Comparison of ENCODE assay signal across 9 mouse cellular contexts in genomic region chr2:167986762-167987161, GRCm38 (mm10). TPM values are rescaled to one million over a fixed set of nuclear protein-coding genes. Genes with fewer than 3 reads are reported as not detected.
DNase-seq lines count a peak whose midpoint lies in the region; ATAC-seq and TF ChIP-seq lines count a peak whose summit lies in the region.
"Had no signal": no experiment of that assay in that cellular context is flagged by ENCODE, and none has a peak within 500 bp of the region (broad histone marks: within the 10 kb centered on the region; RNA-seq: fewer than 3 reads in every experiment).

No protein-coding gene starts in this region.

- no peak for ATAC-seq in kidney, embryonic 15.5 days (replicated peaks; ENCODE audit: low FRiP score)
- ATAC-seq in forebrain, embryonic 12.5 days (ENCODE audit: low FRiP score): no peak

- H3K9me3 ChIP-seq in ES-E14 (ENCODE audit: control insufficient read depth, insufficient read depth, low read depth, low read length): no peaks in the 10 kb centered on the region
- no peaks in the 10 kb centered on the region for H3K9me3 ChIP-seq in kidney, embryonic 15.5 days (replicated peaks)
- H3K9me3 ChIP-seq in forebrain, embryonic 12.5 days: no peaks in the 10 kb centered on the region

- intact Hi-C loops in left cerebral cortex, postnatal 4 days (cut with DNase I): no loop called here
- intact Hi-C loops in left cerebral cortex, postnatal 36 days (cut with DNase I): loop anchor here (5.0 kb wide), 1 partner anchor 111 kb away; no protein-coding TSS in a partner anchor

- H3K4me1 ChIP-seq in ES-E14 (ENCODE audit: control insufficient read depth in 2 of 2, insufficient read depth in 2 of 2, low read length in 2 of 2, poor library complexity in 1 of 2): peaks cover 0 to 8% of the 10 kb centered on the region in 2 experiments; a peak in 1 of 4 replicates
- H3K4me1 ChIP-seq in kidney, embryonic 15.5 days: peaks cover 22% of the 10 kb centered on the region
- H3K4me1 ChIP-seq in forebrain, embryonic 12.5 days: 0 out of 2 replicates have a peak, but pooled peaks cover 3% of the 10 kb centered on the region

- H3K27ac ChIP-seq in ES-E14 (ENCODE audit: insufficient read depth, low read depth, low read length, poor library complexity, severe bottlenecking): no peak overlapping the region
- no peak overlapping the region for H3K27ac ChIP-seq in kidney, embryonic 15.5 days
- no peak overlapping the region for H3K27ac ChIP-seq in forebrain, embryonic 12.5 days

- 0 out of 4 replicates have a peak overlapping the region, but pooled peaks of 1 of the 2 experiments have one; percentile 23 for H3K4me3 ChIP-seq in ES-E14 (ENCODE audit: insufficient read depth in 1 of 2, low read depth in 1 of 2, low read length in 2 of 2, poor library complexity in 1 of 2, severe bottlenecking in 1 of 2)
- no peak overlapping the region for H3K4me3 ChIP-seq in kidney, embryonic 15.5 days (replicated peaks)
- no peak overlapping the region for H3K4me3 ChIP-seq in forebrain, embryonic 12.5 days (replicated peaks)
- H3K4me3 ChIP-seq: myocyte had no signal

- 21% methylated on average over 7 of the region's 7 CpGs for WGBS in kidney, embryonic 15.5 days
- WGBS in forebrain, embryonic 12.5 days: 25% methylated on average over 7 of the region's 7 CpGs

- H3K4me2 ChIP-seq in kidney, embryonic 15.5 days: 0 out of 2 replicates have a peak overlapping the region, but pooled peaks have one; percentile 7
- no peak overlapping the region for H3K4me2 ChIP-seq in forebrain, embryonic 12.5 days

- no peaks in the 10 kb centered on the region for H3K36me3 ChIP-seq in ES-E14 (ENCODE audit: control insufficient read depth, insufficient read depth, low read length, poor library complexity, severe bottlenecking)
- H3K36me3 ChIP-seq in kidney, embryonic 15.5 days: no peaks in the 10 kb centered on the region
- no peaks in the 10 kb centered on the region for H3K36me3 ChIP-seq in forebrain, embryonic 12.5 days (replicated peaks)

- H3K9ac ChIP-seq in ES-E14 (ENCODE audit: insufficient read depth, low read depth, low read length, poor library complexity, severe bottlenecking): no peak overlapping the region
- H3K9ac ChIP-seq in kidney, embryonic 15.5 days: no peak overlapping the region
- no peak overlapping the region for H3K9ac ChIP-seq in forebrain, embryonic 12.5 days

- H3K27me3 ChIP-seq in kidney, embryonic 15.5 days: peaks cover 10% of the 10 kb centered on the region
- 0 out of 2 replicates have a peak, but pooled peaks cover 3% of the 10 kb centered on the region for H3K27me3 ChIP-seq in forebrain, embryonic 12.5 days

- DNase-seq in left cerebral cortex, postnatal 4 days: peak; percentile 41
- no peak for DNase-seq in left cerebral cortex, postnatal 36 days (ENCODE audit: low spot score in 2 of 2)
- peak; percentile 31 for DNase-seq in ES-E14 (ENCODE audit: low read depth, low spot score)
- DNase-seq in embryo, embryonic 10 days (ENCODE audit: low spot score): peak; percentile 59
- peak; percentile 55 to 68 for DNase-seq in natural killer cell, adult 2 months (ENCODE audit: low spot score in 2 of 2)
- no peak for DNase-seq in left cerebral cortex, adult 9 months (ENCODE audit: low spot score in 2 of 2)

- in situ Hi-C loops in ES-E14 (cut with MboI; ENCODE audit: low sequenced_read_pairs in 2 of 2, unreplicated experiment in 2 of 2): no loop called here

TF ChIP-seq in ES-E14, 5 proteins besides CTCF, POLR2A, EP300 and RAD21:
- TF ChIP-seq HCFC1 (IDR thresholded peaks at IDR 0.05; ENCODE audit: borderline replicate concordance, insufficient read depth, low read length) (no peak), ZNF384 (IDR thresholded peaks at IDR 0.05; ENCODE audit: low read depth, low read length) (no peak), MAFK (IDR thresholded peaks at IDR 0.05; ENCODE audit: insufficient read depth, low read depth, low read length) (no peak), ZC3H11A (IDR thresholded peaks at IDR 0.05; ENCODE audit: borderline replicate concordance, low read depth, low read length) (no peak), CHD2 (IDR thresholded peaks at IDR 0.05; ENCODE audit: low read depth, low read length) (no peak)

RNA-seq across cellular contexts. Expression of gene Ripor3, which starts 23.7 kb away (rescaled TPM):
- under 1 TPM; 0.52 to 0.64 TPM for total RNA-seq in left cerebral cortex, postnatal 4 days (2021)
- 1 to 10 TPM in 1 of 2 experiments, under 1 TPM in 1; 0.32 to 1.7 TPM for total RNA-seq in left cerebral cortex, postnatal 36 days (2021)
- 0.32 and 0.98 TPM in 2 replicates for total RNA-seq in ES-E14 (2012; rRNA removed)
- 1.6 and 1.9 TPM in 2 replicates for polyA plus RNA-seq in kidney, embryonic 15.5 days (2015; fragmentation: Nextera tagmentation; extraction: Ambion mirVana)
- polyA plus RNA-seq in forebrain, embryonic 12.5 days (2016; fragmentation: Nextera tagmentation; extraction: Ambion mirVana): 0.24 and 0.82 TPM in 2 replicates

RNA-seq across cellular contexts. Expression of gene Ptpn1, which starts 54.9 kb away (rescaled TPM):
- total RNA-seq in left cerebral cortex, postnatal 4 days (2021): 10 to 100 TPM; 66.8 to 68.7 TPM
- total RNA-seq in left cerebral cortex, postnatal 36 days (2021): 10 to 100 TPM; 50.7 to 55.3 TPM
- total RNA-seq in ES-E14 (2012; rRNA removed): 31.1 and 39.9 TPM in 2 replicates
- 57.4 and 71.2 TPM in 2 replicates for polyA plus RNA-seq in kidney, embryonic 15.5 days (2015; fragmentation: Nextera tagmentation; extraction: Ambion mirVana)
- polyA plus RNA-seq in forebrain, embryonic 12.5 days (2016; fragmentation: Nextera tagmentation; extraction: Ambion mirVana): 94.1 and 104 TPM in 2 replicates

Comparison
In these comparisons a context has a peak if more than half of its experiments do, and no peak if none do; other contexts are left out.
1. DNase-seq: peak in left cerebral cortex, postnatal 4 days (single experiment), ES-E14 (single experiment), embryo, embryonic 10 days (single experiment) and natural killer cell, adult 2 months (2 of 2); none in left cerebral cortex, postnatal 36 days (0 of 2) and left cerebral cortex, adult 9 months (0 of 2).